Mouse (Mus musculus): ENCODE measurements at regions not wholly inside any gene's neighbourhood (a gene's known extent, or its start where the extent isn't known, plus 50 kb on each side); places are given as distances from the start of the nearest gene placed in this dataset.

- H3K4me2 ChIP-seq (ENCODE audit: low read length), result no peak overlapping the region
- no peaks in the 10 kb centered on the region for H3K36me3 ChIP-seq (ENCODE audit: control insufficient read depth, insufficient read depth, low read length)
- WGBS, result 88% methylated on average over 3 of the region's 3 CpGs
- H3K9me3 ChIP-seq (ENCODE audit: control insufficient read depth, low read length), result no peaks in the 10 kb centered on the region
- H3K27ac ChIP-seq (replicated peaks in 1 of 2; ENCODE audit: control insufficient read depth in 1 of 2, insufficient read depth in 1 of 2, low read depth in 2 of 2, low read length in 2 of 2), result no peak overlapping the region
- no peak overlapping the region for H3K9ac ChIP-seq (ENCODE audit: low read length)
- no peaks in the 10 kb centered on the region for H3K27me3 ChIP-seq (ENCODE audit: control insufficient read depth, insufficient read depth, low read length)
- H3K4me3 ChIP-seq (ENCODE audit: control insufficient read depth in 1 of 2, insufficient read depth in 1 of 2, low read depth in 1 of 2, low read length in 2 of 2), result no peak overlapping the region
- H3K4me1 ChIP-seq (ENCODE audit: control insufficient read depth in 2 of 2, insufficient read depth in 2 of 2, low read length in 2 of 2), result no peaks in the 10 kb centered on the region
- no peak for ATAC-seq (ENCODE audit: insufficient number of reproducible peaks, insufficient read depth, low FRiP score, low read depth)
Measured at GRCm38 (mm10) chr1:161704961-161705360, 83.3 kb downstream of the Fasl start.

DNA sequence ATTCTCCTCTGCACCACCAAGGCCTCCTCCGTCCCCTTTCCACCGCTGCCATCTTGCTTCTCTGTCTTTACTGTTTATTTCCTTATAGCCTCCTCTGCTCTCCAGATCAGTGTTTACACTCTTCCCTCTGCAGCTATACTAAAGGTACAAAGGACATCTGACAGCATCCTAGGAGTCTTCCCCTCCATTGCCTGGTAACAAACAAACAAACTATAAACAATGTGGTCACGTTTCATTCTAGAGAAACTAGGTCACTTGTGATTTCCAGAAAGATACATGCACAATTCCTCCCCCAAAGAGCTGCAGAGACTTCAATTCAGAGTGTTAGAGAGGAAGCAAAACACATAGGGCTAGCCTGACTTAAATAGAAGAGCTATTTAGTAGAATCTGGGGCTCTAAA, 83.8 kb downstream of the Fasl start:
- H3K9ac ChIP-seq (ENCODE audit: low read length), result no peak overlapping the region
- ATAC-seq (ENCODE audit: insufficient number of reproducible peaks, insufficient read depth, low FRiP score, low read depth), result no peak
- 65% methylated on average over 3 of the region's 3 CpGs for WGBS
- H3K27me3 ChIP-seq (ENCODE audit: control insufficient read depth, insufficient read depth, low read length), result no peaks in the 10 kb centered on the region
- no peak overlapping the region for H3K4me3 ChIP-seq (ENCODE audit: control insufficient read depth in 1 of 2, insufficient read depth in 1 of 2, low read depth in 1 of 2, low read length in 2 of 2)
- no peak overlapping the region for H3K4me2 ChIP-seq (ENCODE audit: low read length)
- H3K36me3 ChIP-seq (ENCODE audit: control insufficient read depth, insufficient read depth, low read length), result no peaks in the 10 kb centered on the region
- no peaks in the 10 kb centered on the region for H3K4me1 ChIP-seq (ENCODE audit: control insufficient read depth in 2 of 2, insufficient read depth in 2 of 2, low read length in 2 of 2)
- no peaks in the 10 kb centered on the region for H3K9me3 ChIP-seq (ENCODE audit: control insufficient read depth, low read length)
- no peak overlapping the region for H3K27ac ChIP-seq (replicated peaks in 1 of 2; ENCODE audit: control insufficient read depth in 1 of 2, insufficient read depth in 1 of 2, low read depth in 2 of 2, low read length in 2 of 2)

- H3K4me3 ChIP-seq (ENCODE audit: control insufficient read depth in 1 of 2, insufficient read depth in 1 of 2, low read depth in 1 of 2, low read length in 2 of 2), result no peak overlapping the region
- no peak overlapping the region for H3K9ac ChIP-seq (ENCODE audit: low read length)
- no peaks in the 10 kb centered on the region for H3K36me3 ChIP-seq (ENCODE audit: control insufficient read depth, insufficient read depth, low read length)
- no peak overlapping the region for H3K4me2 ChIP-seq (ENCODE audit: low read length)
- H3K9me3 ChIP-seq (ENCODE audit: control insufficient read depth, low read length), result no peaks in the 10 kb centered on the region
- WGBS, result 50% methylated on average over 5 of the region's 5 CpGs
- ATAC-seq (ENCODE audit: insufficient number of reproducible peaks, insufficient read depth, low FRiP score, low read depth), result no peak
- no peaks in the 10 kb centered on the region for H3K4me1 ChIP-seq (ENCODE audit: control insufficient read depth in 2 of 2, insufficient read depth in 2 of 2, low read length in 2 of 2)
- H3K27me3 ChIP-seq (ENCODE audit: control insufficient read depth, insufficient read depth, low read length), result no peaks in the 10 kb centered on the region
- H3K27ac ChIP-seq (replicated peaks in 1 of 2; ENCODE audit: control insufficient read depth in 1 of 2, insufficient read depth in 1 of 2, low read depth in 2 of 2, low read length in 2 of 2), result no peak overlapping the region
Measured at GRCm38 (mm10) chr1:161695886-161696285, 92.4 kb downstream of the Fasl start.

GRCm38 (mm10) chr1:161693768-161694160, 94.5 kb downstream of the Fasl start:
- 74% methylated on average over 6 of the region's 6 CpGs for WGBS
- Histone ChIP-seq H3K4me2 (ENCODE audit: low read length) (no peak overlapping the region), H3K27me3 (ENCODE audit: control insufficient read depth, insufficient read depth, low read length) (no peaks in the 10 kb centered on the region), H3K36me3 (ENCODE audit: control insufficient read depth, insufficient read depth, low read length) (no peaks in the 10 kb centered on the region), H3K4me1 (ENCODE audit: control insufficient read depth in 2 of 2, insufficient read depth in 2 of 2, low read length in 2 of 2) (no peaks in the 10 kb centered on the region), H3K9me3 (ENCODE audit: control insufficient read depth, low read length) (no peaks in the 10 kb centered on the region), H3K27ac (replicated peaks in 1 of 2; ENCODE audit: control insufficient read depth in 1 of 2, insufficient read depth in 1 of 2, low read depth in 2 of 2, low read length in 2 of 2) (no peak overlapping the region), H3K9ac (ENCODE audit: low read length) (no peak overlapping the region), H3K4me3 (ENCODE audit: control insufficient read depth in 1 of 2, insufficient read depth in 1 of 2, low read depth in 1 of 2, low read length in 2 of 2) (no peak overlapping the region)
- no peak for ATAC-seq (ENCODE audit: insufficient number of reproducible peaks, insufficient read depth, low FRiP score, low read depth)

DNA sequence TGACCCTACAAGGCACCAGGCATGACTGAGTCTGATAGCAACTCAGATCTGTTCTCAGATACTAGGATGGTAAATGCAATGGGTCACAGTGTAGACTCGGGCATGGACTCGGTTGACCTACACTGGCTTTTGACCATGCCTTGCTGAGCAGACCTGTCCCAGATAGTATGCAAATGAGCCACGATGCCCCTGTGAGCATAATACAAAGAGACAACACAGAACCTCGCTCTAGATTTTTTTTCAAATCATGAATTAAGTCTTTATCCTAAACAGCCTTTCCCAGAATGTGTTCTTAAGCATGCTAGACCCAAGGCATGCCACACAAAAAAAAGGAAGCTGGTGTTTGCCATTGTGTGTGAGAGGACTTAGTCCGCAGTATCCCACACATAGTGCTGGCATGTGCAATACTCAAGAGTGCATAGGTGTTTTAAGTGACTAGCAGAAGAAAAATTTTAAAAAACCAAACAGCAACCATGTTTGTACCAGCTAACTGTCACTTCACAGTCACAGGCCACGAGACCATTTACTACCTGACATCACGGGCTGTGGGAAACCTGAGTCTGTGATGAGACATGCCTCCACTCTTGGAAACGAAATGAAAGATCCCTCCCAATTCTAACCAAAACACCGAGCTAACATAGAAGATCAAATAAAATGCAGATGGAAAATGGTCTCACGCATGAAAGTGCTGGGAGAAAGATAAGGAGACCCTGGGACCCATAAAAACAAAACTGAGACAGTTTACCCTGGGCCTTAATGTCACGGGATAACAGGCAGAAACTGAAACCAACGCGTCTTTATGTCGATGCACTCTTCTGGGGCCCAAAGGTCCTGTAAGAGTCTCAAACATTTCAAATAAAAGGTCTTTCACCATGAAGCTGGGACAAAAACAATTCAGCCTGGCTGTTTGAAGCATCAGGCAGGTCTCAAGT, 95.2 kb downstream of the Fasl start:
- ATAC-seq (ENCODE audit: insufficient number of reproducible peaks, insufficient read depth, low FRiP score, low read depth), result no peak

GRCm38 (mm10) chr1:161688946-161689345, 99.3 kb downstream of the Fasl start:
- H3K36me3 ChIP-seq (ENCODE audit: control insufficient read depth, insufficient read depth, low read length), result no peaks in the 10 kb centered on the region
- no peak overlapping the region for H3K4me2 ChIP-seq (ENCODE audit: low read length)
- H3K4me3 ChIP-seq (ENCODE audit: control insufficient read depth in 1 of 2, insufficient read depth in 1 of 2, low read depth in 1 of 2, low read length in 2 of 2), result no peak overlapping the region
- ATAC-seq (ENCODE audit: insufficient number of reproducible peaks, insufficient read depth, low FRiP score, low read depth), result no peak
- no peak overlapping the region for H3K27ac ChIP-seq (replicated peaks in 1 of 2; ENCODE audit: control insufficient read depth in 1 of 2, insufficient read depth in 1 of 2, low read depth in 2 of 2, low read length in 2 of 2)
- WGBS, result 32% methylated on average over 3 of the region's 3 CpGs
- no peaks in the 10 kb centered on the region for H3K4me1 ChIP-seq (ENCODE audit: control insufficient read depth in 2 of 2, insufficient read depth in 2 of 2, low read length in 2 of 2)
- no peaks in the 10 kb centered on the region for H3K9me3 ChIP-seq (ENCODE audit: control insufficient read depth, low read length)
- no peaks in the 10 kb centered on the region for H3K27me3 ChIP-seq (ENCODE audit: control insufficient read depth, insufficient read depth, low read length)
- H3K9ac ChIP-seq (ENCODE audit: low read length), result no peak overlapping the region

More for the DNA sequence above, 95.2 kb downstream of the Fasl start:
- no peaks in the 10 kb centered on the region for H3K36me3 ChIP-seq (ENCODE audit: control insufficient read depth, insufficient read depth, low read length)
- no peaks in the 10 kb centered on the region for H3K27me3 ChIP-seq (ENCODE audit: control insufficient read depth, insufficient read depth, low read length)
- no peak overlapping the region for H3K9ac ChIP-seq (ENCODE audit: low read length)
- no peaks in the 10 kb centered on the region for H3K9me3 ChIP-seq (ENCODE audit: control insufficient read depth, low read length)
- no peaks in the 10 kb centered on the region for H3K4me1 ChIP-seq (ENCODE audit: control insufficient read depth in 2 of 2, insufficient read depth in 2 of 2, low read length in 2 of 2)
- H3K4me2 ChIP-seq (ENCODE audit: low read length), result no peak overlapping the region
- 81% methylated on average over 14 of the region's 14 CpGs for WGBS
- no peak overlapping the region for H3K4me3 ChIP-seq (ENCODE audit: control insufficient read depth in 1 of 2, insufficient read depth in 1 of 2, low read depth in 1 of 2, low read length in 2 of 2)
- H3K27ac ChIP-seq (replicated peaks in 1 of 2; ENCODE audit: control insufficient read depth in 1 of 2, insufficient read depth in 1 of 2, low read depth in 2 of 2, low read length in 2 of 2), result no peak overlapping the region

DNA sequence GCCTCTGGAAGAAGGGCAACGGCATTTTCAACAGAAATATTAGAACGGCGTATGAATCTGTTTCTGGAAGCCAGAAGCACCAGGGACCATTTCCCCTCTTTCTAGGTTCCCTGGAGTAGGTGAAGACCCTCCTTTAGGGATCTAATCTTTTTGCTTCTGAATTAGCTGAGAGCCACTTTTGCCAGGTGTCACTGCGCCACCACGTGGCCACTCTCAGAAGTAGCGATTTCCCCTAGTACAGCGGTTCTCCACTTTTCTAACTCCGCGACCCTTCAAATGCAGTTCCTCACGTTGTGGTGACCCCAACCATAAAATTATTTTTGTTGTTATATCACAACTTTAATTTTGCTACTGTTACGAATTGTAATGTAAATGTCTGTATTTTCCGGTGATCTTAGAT, 100.7 kb downstream of the Fasl start:
- H3K4me3 ChIP-seq (ENCODE audit: control insufficient read depth in 1 of 2, insufficient read depth in 1 of 2, low read depth in 1 of 2, low read length in 2 of 2), result 0 out of 4 replicates have a peak overlapping the region, but pooled peaks of 1 of the 2 experiments have one; percentile 12
- H3K36me3 ChIP-seq (ENCODE audit: control insufficient read depth, insufficient read depth, low read length), result no peaks in the 10 kb centered on the region
- H3K27me3 ChIP-seq (ENCODE audit: control insufficient read depth, insufficient read depth, low read length), result no peaks in the 10 kb centered on the region
- WGBS, result 22% methylated on average over 12 of the region's 12 CpGs
- H3K27ac ChIP-seq (replicated peaks in 1 of 2; ENCODE audit: control insufficient read depth in 1 of 2, insufficient read depth in 1 of 2, low read depth in 2 of 2, low read length in 2 of 2), result no peak overlapping the region
- no peaks in the 10 kb centered on the region for H3K4me1 ChIP-seq (ENCODE audit: control insufficient read depth in 2 of 2, insufficient read depth in 2 of 2, low read length in 2 of 2)
- H3K9me3 ChIP-seq (ENCODE audit: control insufficient read depth, low read length), result no peaks in the 10 kb centered on the region
- peak overlapping the region; percentile 49 for H3K4me2 ChIP-seq (ENCODE audit: low read length)
- H3K9ac ChIP-seq (ENCODE audit: low read length), result no peak overlapping the region
- no peak for ATAC-seq (ENCODE audit: insufficient number of reproducible peaks, insufficient read depth, low FRiP score, low read depth)

DNA sequence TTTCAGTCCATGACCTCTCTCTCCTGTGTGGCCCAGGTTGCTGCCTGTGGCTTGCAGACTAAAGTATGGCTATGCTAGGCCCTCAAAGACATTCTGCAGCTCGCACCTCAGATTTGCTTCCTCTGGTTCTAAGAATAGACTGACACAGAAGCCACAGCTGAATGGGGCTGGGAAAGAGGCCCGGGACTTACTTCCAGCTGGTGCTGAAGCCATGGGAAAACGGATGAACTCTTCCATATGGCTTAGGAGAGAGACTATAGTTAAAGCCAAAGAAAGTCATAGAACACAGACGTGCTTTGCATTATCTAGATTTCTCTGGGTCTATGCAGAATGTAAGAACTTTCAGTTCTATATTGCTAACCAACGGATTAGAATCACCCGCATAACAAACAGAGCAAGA, 107.7 kb downstream of the Fasl start:
- Histone ChIP-seq H3K9me3 (ENCODE audit: control insufficient read depth, low read length) (no peaks in the 10 kb centered on the region), H3K27ac (replicated peaks in 1 of 2; ENCODE audit: control insufficient read depth in 1 of 2, insufficient read depth in 1 of 2, low read depth in 2 of 2, low read length in 2 of 2) (no peak overlapping the region), H3K4me2 (ENCODE audit: low read length) (no peak overlapping the region), H3K9ac (ENCODE audit: low read length) (no peak overlapping the region), H3K27me3 (ENCODE audit: control insufficient read depth, insufficient read depth, low read length) (no peaks in the 10 kb centered on the region), H3K36me3 (ENCODE audit: control insufficient read depth, insufficient read depth, low read length) (no peaks in the 10 kb centered on the region), H3K4me1 (ENCODE audit: control insufficient read depth in 2 of 2, insufficient read depth in 2 of 2, low read length in 2 of 2) (peaks cover 0 to 4% of the 10 kb centered on the region in 2 experiments; a peak in 1 of 4 replicates), H3K4me3 (ENCODE audit: control insufficient read depth in 1 of 2, insufficient read depth in 1 of 2, low read depth in 1 of 2, low read length in 2 of 2) (no peak overlapping the region)
- no peak for ATAC-seq (ENCODE audit: insufficient number of reproducible peaks, insufficient read depth, low FRiP score, low read depth)
- WGBS, result 47% methylated on average over 6 of the region's 6 CpGs

Data from heart, embryonic 14.5 days (tissue).